Mouse (Mus musculus) natural killer cell, adult 2 months (primary cell): ENCODE data around the gene Phc2.

ENCODE experiments used
- DNase-seq, 2 experiments: peaks; one replicate each; pipeline ENCODE4 v3.0.0; 2022; ENCODE audit warnings: low spot score in 2 of 2

Gene Phc2

GRCm38 (mm10) chr4:128782037-128782436, 127.5 kb downstream of the Phc2 start:
- DNase-seq = no peak

GRCm38 (mm10) chr4:128782645-128783044, 128.1 kb downstream of the Phc2 start:
- no peak for DNase-seq

GRCm38 (mm10) chr4:128784950-128785631, 130.6 kb downstream of the Phc2 start:
- no peak for DNase-seq

DNA sequence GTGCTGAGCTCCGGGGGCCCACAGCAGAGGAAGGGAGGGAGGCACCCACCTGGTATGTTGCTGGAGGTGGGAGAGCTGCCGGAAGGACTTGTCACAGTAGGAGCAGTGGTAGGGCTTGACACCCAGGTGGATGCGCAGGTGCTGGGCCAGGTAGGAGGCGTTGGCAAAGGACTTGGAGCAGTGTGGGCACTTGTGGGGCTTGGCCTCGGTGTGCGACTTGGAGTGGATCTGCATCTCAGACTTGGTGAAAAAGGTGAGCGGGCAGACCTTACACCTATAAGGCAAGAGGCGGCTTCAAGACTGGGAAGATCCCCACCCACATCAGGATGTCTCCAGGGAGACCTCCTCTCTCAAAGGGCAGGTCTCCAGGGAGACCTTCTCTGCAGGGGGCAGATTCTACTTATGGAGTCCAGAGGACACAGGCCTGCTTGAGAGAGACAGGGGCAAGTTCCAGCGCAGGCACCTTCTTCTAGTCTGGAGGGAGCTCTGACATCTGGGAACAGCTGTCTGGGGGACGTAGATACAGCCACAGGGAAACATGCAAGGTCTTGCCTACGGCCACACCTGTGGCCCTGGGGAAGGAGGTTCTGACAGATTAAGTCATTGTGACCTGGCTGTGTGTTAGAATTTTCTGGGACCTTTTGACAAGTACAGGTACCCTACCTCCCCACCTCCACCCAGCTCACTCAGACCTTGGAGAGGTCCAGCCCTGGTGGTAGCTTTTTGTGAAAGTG, 131.6 kb downstream of the Phc2 start:
- DNase-seq = no peak

DNA sequence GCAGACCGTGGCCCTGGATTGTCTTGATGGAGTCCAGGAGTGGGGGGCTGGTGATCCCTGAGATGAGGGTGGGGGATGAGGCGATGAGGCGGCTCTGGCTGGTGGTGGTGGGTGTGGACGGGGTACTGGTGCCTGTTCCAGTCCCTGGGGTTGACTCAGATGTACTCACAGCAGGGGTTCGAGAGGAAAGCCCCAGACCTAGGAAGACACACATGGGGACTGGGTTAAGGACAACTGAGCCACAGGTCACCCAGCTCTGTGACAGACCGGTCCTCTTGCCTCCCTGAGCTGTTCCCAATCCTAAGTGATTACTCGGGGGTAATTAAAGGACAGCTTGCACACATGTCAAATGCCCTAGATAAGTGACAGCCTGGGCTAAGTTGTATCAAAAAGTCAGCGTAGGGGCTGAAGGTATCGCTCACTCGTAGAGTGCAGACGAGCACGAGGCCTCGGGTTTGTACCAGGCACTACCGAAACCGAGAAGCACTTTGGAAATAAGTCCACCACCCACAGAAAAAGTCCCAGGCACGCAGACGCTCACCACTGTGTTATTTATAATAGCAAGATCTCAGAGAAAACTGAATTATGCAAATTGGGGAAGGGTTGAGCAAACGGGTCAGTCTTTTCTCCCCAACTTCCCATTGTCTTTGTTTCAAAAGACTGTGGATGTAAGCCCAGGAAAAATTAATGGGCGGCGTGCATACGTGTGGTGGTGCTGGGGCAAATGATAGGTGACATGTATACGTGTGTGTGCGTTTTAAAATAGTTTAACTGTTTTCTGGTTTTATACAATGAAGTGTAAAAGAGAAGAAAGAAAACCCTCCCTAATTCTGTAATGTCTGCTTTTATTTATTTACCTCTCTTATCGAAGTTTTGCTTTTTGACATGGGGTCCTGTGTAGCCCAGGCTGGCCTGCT, 132.8 kb downstream of the Phc2 start:
- no peak for DNase-seq

DNA sequence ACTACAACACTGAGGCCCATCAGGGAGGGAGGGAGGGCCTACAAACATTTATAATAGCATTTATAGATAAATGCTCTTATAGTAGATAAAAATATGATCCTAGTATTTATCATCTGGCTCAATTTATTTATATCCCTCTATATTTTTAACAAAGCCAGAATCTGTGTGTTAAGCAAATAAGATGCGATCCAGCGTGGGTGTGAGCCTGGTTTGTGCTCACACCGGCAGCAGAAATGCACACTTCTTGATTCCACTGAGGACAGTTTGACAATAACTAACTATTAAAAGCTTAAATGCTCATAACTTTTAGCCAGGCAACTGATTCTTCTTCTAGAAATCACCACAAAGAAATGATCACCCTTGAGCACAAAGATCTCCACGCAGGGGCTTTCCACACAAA, 133.6 kb downstream of the Phc2 start:
- no peak for DNase-seq

DNA sequence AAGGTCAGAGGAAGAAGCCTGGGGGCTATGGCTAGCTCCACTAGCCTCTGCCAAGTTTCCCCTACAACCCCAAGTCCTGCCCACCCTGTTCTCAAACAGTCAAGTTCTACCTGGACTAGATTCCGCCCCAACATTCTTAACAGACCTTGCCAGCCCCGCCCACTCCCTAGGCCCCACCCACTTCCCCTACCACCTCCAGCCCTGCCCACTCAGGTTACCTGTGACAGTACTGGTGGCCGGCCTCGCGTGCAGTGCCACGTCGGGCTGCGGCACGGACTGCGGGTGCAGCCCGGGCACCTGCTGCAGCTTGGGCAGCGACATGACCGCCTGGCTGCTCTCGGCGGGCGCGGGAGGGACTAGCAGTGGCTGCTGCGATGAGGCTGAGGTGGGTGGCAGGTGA, 135.1 kb downstream of the Phc2 start:
- DNase-seq = no peak

- DNase-seq = no peak
These were observed 139.2 kb downstream of the Phc2 start for GRCm38 (mm10) chr4:128793710-128794109.

DNA sequence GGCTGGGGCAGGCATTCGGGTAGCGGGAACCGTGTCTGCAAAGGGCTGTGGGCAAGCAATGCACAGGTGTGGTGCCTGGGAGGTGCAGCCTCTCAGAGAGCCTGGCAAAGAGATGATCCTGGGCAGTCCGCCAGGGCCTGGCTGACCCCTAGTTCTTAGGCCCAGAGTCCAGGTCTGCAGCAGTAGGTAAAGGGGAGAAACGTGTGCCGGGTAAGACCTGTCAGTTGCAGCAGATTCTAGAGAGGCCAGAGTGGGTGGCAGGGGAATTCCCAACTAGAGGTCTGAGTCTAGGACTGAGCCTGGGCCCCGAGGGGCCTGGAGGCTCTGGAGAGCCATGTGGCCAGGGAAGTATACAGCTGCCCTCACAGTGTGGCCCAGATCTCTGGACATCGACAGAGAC, 139.7 kb downstream of the Phc2 start:
- DNase-seq = no peak

DNA sequence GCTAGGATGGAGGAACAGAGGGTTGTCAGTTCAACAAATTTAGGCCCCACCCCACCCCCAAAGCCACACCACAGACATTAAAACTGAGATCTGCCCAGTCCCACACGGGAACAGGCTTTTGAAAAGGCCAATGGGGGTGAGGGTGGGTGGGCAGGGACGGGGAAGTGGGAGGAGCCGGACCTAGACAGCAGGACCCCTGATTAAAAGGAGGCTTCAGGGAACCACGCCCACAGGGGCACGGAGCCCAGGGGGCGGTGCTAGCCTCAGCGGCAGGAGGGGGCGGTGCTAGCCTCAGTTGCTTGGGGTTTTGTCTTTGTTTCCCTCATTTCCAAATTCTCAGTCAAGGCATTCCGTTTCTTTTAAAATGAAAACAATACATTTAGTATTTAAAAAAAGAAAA, 141.1 kb downstream of the Phc2 start:
- DNase-seq = no peak

DNA sequence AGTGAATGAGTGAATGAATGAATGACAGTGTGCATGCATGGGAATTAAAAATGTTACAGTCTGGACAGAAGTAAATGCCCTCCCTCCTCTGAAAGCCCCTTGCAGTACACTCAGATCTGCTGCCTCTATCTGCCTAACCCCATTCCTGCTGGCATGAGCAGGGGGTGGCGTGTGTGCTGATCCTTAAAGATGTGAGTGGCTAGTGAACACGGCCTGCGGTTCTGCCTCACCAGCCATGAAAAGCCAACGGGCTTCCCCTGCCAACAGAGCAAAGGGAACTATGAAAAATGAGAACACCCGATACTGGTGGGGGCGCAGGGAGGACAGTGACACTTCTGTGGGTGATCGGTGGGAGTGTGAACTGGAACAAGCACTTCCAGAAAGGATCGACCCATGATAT, 142.3 kb downstream of the Phc2 start:
- no peak for DNase-seq

DNA sequence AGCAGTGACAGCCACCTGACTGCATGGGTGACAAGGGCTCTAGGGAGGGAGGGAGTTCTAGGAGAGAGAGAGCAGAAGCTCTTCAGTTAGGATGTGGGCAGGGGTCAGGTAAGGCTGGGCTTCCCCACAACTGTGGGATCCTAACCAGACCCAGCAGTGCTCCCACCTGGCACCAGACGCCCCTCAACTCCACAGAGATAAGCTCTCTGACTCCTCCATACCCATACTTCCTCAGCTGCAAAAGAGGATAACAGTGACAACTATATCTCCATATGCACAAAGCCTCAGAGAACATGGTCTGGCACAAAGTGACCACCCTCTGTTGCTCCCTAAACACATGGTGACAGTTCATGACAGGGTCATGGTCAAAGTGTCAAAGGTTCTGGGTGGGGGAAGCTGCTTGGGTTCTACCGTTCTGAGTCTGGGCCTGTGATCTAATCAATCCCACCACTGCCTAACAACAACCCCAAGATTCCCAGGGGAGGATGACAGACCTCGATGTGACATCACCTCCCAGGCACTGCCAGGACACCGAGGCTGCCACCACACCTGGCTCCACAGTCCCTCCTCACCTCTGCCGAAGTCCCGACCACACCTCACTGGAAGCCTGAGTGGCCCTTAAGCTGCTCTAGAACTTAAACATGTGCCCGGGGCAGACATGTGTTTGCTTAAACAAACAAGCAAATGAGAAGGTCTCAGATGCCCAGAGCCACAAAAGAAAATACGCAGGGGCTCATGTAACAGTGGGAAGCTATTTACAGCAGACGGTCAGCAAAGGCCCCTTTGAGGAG, 147.4 kb downstream of the Phc2 start:
- DNase-seq = no peak
